Mouse (Mus musculus) embryo, embryonic 9.5 days (tissue): ENCODE results near the gene Ebf1.

Source experiments
- DNase-seq: peaks from one replicate; pipeline ENCODE4 v3.0.0-alpha.2; 2017; ENCODE audit errors: extremely low spot score

Gene Ebf1

GRCm38 (mm10) chr11:44702716-44703486 lies 85.8 kb downstream of the Ebf1 start:
- DNase-seq = no peak

GRCm38 (mm10) chr11:44703951-44704350 lies 86.8 kb downstream of the Ebf1 start:
- no peak for DNase-seq

GRCm38 (mm10) chr11:44705811-44706210 lies 88.7 kb downstream of the Ebf1 start:
- no peak for DNase-seq

GRCm38 (mm10) chr11:44706386-44706785 lies 89.3 kb downstream of the Ebf1 start:
- no peak for DNase-seq

- DNase-seq = peak; percentile 63
Observed at GRCm38 (mm10) chr11:44707381-44708289, 90.5 kb downstream of the Ebf1 start.

GRCm38 (mm10) chr11:44708290-44708685 lies 91.2 kb downstream of the Ebf1 start:
- no peak for DNase-seq

GRCm38 (mm10) chr11:44709073-44709618 lies 92.0 kb downstream of the Ebf1 start:
- no peak for DNase-seq

- no peak for DNase-seq
Observed at GRCm38 (mm10) chr11:44709869-44710460, 92.8 kb downstream of the Ebf1 start.

- no peak for DNase-seq
Observed at GRCm38 (mm10) chr11:44710861-44711260, 93.7 kb downstream of the Ebf1 start.

- DNase-seq = no peak
Observed at GRCm38 (mm10) chr11:44714188-44714587, 97.1 kb downstream of the Ebf1 start.

- DNase-seq = no peak
Observed at GRCm38 (mm10) chr11:44715776-44716175, 98.7 kb downstream of the Ebf1 start.

- no peak for DNase-seq
Observed at GRCm38 (mm10) chr11:44716928-44717327, 99.8 kb downstream of the Ebf1 start.

GRCm38 (mm10) chr11:44717636-44718035 lies 100.5 kb downstream of the Ebf1 start:
- no peak for DNase-seq

GRCm38 (mm10) chr11:44721976-44722375 lies 104.9 kb downstream of the Ebf1 start:
- DNase-seq = no peak

- DNase-seq = no peak
Observed at GRCm38 (mm10) chr11:44723950-44724502, 106.9 kb downstream of the Ebf1 start.

GRCm38 (mm10) chr11:44725732-44726131 lies 108.6 kb downstream of the Ebf1 start:
- DNase-seq = no peak

- DNase-seq = no peak
Observed at GRCm38 (mm10) chr11:44727376-44727775, 110.3 kb downstream of the Ebf1 start.

GRCm38 (mm10) chr11:44727821-44728220 lies 110.7 kb downstream of the Ebf1 start:
- no peak for DNase-seq

GRCm38 (mm10) chr11:44728271-44728670 lies 111.2 kb downstream of the Ebf1 start:
- DNase-seq = no peak

GRCm38 (mm10) chr11:44729931-44730330 lies 112.8 kb downstream of the Ebf1 start:
- DNase-seq = no peak

- no peak for DNase-seq
Observed at GRCm38 (mm10) chr11:44731763-44732162, 114.6 kb downstream of the Ebf1 start.

- no peak for DNase-seq
Observed at GRCm38 (mm10) chr11:44733276-44733675, 116.2 kb downstream of the Ebf1 start.
